Mouse (Mus musculus) T-cell, adult 2 months (primary cell): ENCODE measurements around the gene Catsperg1.
"Not testable (repeated sequence)": the region's sequence is repeated elsewhere in the genome, so short reads cannot be mapped to it uniquely, and the experiment has no call there.

Experiments
- DNase-seq: peaks from one replicate; pipeline ENCODE4 v3.0.0; 2022; ENCODE audit warnings: low spot score

Gene Catsperg1

DNA sequence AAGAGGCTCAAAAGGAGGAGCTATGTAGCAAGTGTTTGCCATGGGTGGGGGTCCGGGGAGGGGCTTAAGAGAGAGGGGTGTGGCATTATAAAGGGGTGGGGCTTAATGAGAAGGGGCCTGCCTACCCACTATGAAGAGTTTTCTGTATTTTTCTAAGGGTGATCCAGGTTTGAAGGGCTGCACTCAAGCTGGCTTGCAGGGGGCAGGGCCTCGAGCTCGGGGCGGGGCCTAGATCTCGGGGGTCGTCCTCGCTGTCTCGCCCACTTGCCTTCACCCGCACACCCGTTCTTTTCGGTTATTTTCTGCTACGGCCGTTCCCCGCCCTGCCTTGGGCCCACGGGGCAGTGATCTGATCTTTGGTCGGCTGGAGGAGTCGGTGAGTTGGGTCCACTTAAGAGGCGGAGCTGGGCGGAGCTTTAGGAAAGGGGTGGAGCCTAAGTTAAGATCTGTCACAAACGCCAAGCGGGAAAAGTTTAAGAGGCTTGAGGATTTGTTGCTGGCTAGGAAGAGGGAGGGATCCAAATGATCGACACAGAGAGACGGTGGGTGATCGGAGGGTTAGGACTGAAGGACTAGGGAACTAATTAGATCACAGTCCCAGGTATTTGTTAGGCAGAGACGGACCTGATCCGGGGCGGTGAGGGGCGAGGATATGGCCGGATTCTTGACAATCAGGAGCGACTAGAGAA lies 43.6 kb downstream of the Catsperg1 start, which contains the start of the genes Ggn and Spred3:
Ggn (plus strand) TSS at position 145 of the 689 bp plus-strand sequence.
Spred3 (minus strand) TSS at position 346 of the 689 bp plus-strand sequence.
- no peak for DNase-seq

GRCm38 (mm10) chr7:29169231-29170065 lies 44.4 kb downstream of the Catsperg1 start:
- no peak for DNase-seq

DNA sequence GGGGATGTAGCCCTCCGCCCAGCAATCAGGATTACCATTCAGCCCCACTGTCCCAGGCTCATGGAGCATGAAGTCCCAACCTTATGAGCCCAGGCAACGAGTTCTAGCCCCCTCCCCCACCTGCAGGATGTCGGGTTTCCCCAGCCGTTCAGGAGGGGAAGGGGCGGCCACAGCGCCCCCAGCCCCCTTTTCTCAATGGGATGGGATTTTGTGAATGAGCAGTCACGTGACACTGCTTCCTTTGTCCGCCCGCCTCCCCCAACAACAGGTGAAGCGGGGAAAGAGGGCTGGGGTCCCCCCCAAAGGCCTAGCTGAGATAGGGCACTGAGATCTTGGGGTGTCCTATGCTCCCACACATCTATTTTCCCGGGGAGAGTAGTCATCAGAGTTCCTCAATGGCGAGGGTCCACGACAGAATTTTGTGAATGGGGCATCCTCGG lies 45.0 kb downstream of the Catsperg1 start:
- DNase-seq, result no peak

GRCm38 (mm10) chr7:29168121-29168695 lies 45.6 kb downstream of the Catsperg1 start:
- no peak for DNase-seq

DNA sequence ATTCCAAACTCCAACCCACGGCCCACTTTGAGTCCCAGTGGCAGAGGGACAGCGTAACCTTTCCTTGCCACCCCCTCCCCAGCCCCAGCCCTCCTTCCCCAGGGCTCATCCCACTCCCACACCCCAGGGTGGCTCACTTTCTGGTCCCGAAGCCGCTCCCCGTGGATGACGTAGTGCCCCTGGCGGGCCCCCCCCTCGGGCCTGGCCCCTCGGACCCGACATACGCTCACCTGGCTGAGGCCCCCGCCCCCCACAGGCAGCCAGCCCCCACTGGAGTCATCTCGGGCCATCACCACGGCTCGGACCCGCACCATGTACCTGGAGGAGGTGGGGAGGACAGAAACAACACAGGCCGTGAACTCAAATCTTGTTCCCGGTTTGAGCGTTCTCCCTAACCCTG lies 46.2 kb downstream of the Catsperg1 start:
- no peak for DNase-seq

DNA sequence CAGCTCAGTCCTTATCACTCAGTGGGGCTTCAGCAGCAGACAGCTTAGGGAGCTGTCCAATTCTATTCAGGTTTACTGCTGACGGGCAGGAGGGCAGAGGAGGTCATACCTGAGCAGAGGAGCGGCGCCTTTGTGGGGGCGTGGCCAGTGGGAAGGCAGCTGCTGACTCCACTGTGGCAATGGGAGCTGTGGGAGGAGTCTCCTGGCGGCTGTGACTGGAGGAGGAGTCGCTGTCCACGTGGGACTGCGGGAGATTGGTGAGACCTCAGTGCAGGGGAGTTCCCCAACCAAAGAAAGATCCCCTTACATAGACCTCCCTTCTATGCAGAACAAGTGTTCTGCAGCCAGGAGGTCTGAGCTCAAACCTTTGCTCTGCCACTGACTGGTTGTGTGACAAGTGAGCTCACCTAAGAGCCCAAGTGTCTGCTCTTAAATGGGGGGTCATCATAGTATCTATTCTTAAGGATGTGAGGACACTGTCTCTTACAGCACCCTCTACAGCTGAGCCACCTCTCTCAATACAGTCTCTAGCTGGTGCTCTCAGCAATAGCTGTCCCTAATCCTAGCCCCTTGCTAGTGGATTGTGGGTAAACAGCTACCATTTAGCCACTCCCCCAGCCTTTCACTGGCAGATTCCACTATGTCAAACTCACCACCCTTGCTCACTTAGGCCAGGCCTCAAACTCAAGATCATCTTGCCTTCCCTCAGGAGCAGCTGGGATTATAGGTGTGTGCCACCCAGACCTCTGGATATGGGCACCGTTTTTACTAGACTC lies 50.9 kb downstream of the Catsperg1 start:
- peak; percentile 45 for DNase-seq

DNA sequence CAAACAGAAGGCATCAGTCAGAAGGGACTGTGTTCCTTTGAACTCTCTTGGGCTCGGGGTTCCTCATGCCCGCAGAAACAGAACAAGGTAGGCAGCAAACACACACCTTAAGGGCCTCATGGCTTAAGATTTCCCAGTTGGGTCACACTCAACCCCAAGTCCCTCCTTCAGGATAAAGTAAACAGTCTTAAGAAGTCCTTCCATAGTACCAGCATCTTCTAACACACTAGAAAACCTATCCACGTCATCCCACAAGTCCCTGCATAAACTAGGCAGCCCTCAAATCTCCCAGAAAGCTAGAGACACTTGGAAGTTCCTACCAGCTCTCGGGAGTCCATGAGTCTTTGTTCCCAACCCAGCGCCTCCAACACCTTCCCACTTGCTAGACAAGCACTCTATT lies 51.5 kb downstream of the Catsperg1 start:
- DNase-seq, result no peak

GRCm38 (mm10) chr7:29158264-29158663 lies 55.6 kb downstream of the Catsperg1 start:
- no peak for DNase-seq

DNA sequence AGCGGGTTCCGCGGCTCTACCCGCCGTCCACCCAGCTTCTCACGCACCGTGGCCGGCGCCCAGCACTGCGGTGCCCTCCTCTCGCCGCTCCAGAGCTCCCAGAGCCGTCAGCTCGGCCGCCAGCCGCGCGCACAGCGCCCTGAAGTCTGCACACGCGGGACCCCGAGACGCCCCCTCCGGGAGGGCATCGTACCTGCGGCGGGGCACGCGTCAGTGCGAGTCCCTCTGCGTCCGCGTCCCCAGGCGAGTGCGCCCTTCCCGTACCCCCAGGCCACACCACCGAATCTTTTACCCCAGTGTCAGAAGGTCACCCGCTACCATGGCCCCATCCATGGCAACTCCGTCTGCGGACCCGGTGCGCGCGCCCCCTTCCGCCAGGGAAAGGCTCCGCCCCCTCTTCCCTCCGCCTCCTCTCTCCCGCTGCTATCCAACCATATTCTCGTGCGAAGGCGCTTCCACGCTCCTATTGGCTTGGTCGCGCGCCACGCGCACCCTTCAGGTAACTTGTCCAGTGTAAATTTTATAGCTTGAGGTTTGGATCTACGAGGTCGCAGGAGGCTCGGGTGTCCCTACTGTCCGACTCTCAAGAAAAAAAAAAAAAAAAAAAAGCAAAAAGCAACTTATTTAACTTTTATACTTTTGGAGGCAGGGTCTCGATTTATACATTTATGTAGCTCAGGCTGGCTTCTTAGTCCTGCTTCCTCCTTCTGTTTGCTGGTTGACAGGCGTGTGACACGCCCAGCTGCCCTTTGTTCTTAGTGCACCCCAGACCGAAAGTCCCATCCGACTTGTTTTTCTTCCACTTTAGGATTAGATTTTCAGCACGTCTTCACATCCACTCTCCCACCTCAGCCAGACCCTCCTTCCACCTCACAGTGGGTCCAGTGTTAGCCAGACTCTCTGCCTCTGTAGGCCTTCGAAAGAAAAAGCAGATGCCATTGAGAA lies 57.7 kb downstream of the Catsperg1 start, which contains the start of gene Fam98c:
Fam98c (minus strand) TSS at position 397 of the 945 bp plus-strand sequence.
- peak; percentile 76 for DNase-seq

- DNase-seq, result peak; percentile 77
Observed at GRCm38 (mm10) chr7:29155196-29155837, 58.5 kb downstream of the Catsperg1 start.

DNA sequence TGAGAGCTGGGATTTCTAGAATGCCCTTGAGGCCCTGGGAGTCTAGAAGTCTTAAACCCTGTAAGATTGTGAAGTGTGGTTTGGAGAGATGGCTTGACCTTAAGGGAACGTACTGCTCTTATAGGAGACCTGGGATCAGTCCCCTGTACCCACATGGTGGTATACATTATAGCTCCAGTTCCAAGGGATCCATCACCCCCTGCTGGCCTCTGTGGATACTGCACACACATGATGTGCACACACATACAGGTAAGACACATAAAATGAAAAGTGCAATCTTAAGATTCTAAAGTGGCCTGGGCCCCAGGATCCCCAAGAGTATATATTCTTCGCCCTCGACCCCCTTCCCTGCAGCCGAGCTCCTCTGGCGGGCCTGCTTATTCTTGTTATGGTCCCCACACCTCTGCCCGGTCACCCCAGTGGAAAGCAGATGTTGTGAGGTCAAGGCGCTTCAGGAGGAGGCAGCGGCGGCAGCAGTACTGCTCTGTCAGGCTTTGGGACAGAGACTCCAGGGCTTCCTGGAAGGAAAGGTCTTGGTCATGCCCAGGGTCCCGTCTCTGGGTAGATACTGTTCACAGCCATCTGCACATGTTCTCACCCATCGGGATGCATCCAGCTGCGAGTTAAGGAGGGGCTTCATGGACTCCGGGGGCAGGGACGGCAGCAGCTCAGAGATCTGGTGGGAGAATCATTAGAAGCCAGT lies 59.7 kb downstream of the Catsperg1 start:
- no peak for DNase-seq

GRCm38 (mm10) chr7:29151486-29151885 lies 62.3 kb downstream of the Catsperg1 start:
- DNase-seq, result no peak

- no peak for DNase-seq
Observed at GRCm38 (mm10) chr7:29148771-29149170, 65.1 kb downstream of the Catsperg1 start.

DNA sequence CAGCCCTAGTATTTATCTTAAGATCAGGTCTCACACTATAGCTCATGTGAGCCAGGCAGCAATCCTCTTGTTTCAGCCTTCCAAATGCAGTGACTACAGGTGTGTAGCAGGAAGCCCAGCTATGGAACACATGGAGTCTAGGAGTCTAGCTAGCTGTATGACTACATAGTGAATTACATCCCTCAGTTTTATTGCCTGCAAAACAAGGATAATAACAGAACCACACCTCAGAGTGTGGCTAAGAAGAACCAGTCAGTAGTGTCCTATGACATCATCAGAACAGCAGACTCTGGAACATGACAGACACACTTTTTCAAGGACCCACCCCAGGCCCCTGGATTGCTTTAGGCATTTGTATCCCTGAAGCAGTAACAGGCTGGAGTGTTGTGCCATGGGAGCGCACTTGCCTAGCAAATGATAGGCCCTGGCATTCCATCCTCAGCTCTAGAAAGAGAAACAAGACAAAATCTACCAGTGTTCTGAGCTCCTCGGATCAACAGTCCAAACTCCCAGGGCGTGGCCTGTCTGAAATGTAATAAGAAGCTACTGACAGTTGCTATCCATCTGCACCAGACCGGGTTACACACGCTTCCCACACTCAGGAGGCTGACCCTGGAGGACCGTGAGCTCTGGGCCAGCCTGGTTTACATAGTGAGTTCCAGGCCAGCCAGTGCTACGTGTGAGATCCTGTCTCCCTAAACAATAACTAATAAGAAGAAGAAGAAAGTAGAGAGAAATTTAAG lies 67.0 kb downstream of the Catsperg1 start:
- DNase-seq, result no peak

GRCm38 (mm10) chr7:29144006-29144405 lies 69.8 kb downstream of the Catsperg1 start:
- no peak for DNase-seq

DNA sequence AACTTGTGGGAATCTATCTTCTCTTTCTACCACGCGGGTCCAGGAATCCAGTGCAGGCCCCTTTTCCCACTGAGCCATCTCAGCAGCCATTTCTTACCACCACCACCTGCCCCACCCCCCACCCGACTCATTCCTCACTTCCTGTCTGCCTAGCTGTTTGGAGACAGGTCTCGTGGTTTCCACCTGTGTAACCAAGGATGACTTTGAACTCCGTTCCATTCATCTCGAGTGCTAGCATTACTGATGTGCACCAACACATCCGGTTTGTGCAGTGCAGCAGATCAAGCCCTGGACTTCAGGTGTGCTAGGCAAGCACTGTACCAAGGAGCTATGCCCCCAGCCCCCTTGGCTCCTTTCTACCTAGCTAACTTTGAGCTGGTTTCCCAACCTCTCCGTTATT lies 72.4 kb downstream of the Catsperg1 start:
- peak; percentile 83 for DNase-seq

- not testable (repeated sequence) for DNase-seq
Observed at GRCm38 (mm10) chr7:29139237-29139636, 74.6 kb downstream of the Catsperg1 start.

DNA sequence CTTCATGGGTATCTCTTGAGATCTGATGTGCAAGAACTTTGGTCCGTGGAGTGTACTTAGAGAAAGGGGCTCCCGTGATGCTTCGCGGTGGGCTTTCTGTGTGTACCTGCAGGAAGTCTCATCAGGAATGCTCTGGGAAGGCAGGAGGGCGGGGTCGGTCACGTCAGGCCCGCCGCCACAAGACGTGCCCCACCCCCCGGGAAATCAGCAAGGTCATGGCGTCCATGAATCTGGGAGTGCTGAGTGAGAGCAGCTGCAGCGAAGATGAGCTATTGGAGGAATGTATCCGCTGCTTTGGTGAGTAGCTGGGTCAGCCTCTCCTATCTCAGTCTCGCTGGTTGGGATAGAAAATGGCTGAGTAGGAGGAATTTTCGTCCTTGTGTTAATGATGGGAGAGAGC lies 76.4 kb downstream of the Catsperg1 start:
- DNase-seq, result no peak
